Mouse (Mus musculus) heart, postnatal 0 days (tissue): ENCODE data around the gene Gm49711. TPM values are rescaled to one million over a fixed set of nuclear protein-coding genes. Genes with fewer than 3 reads are reported as not detected.

Experiments
- ATAC-seq: fragments of 200-750 bp; cut with Nextera tagmentation; 2 replicates; pipeline ENCODE4 v1.8.0; 2017; ENCODE audit warnings: low read depth, moderate number of reproducible peaks, moderate library complexity; ENCODE audit not compliant: insufficient read depth
- DNase-seq: peaks from one replicate; pipeline ENCODE4 v3.0.0-alpha.2; 2016; ENCODE audit warnings: low spot score
- H3K27ac ChIP-seq: fragments of 300-500 bp; sonication (generic); 2 replicates; pipeline ENCODE4 v1.5.1; 2014; ENCODE audit warnings: low read depth, mild to moderate bottlenecking
- H3K27me3 ChIP-seq: fragments of 300-500 bp; sonication (generic); 2 replicates; pipeline ENCODE4 v1.6.1; 2014; ENCODE audit warnings: low read length, mixed read lengths; ENCODE audit not compliant: control insufficient read depth, insufficient read depth
- H3K36me3 ChIP-seq: fragments of 300-500 bp; sonication (generic); replicated peaks from 2 replicates; pipeline ENCODE4 v1.6.1; 2014; ENCODE audit warnings: low read length, mixed read lengths; ENCODE audit not compliant: control insufficient read depth, insufficient read depth
- H3K4me1 ChIP-seq: fragments of 300-500 bp; sonication (generic); 2 replicates; pipeline ENCODE4 v1.6.1; 2014; ENCODE audit warnings: antibody characterized with exemption; ENCODE audit not compliant: control insufficient read depth, insufficient read depth
- H3K4me2 ChIP-seq: fragments of 300-500 bp; sonication (generic); 2 replicates; pipeline ENCODE4 v1.6.1; 2014; ENCODE audit warnings: low read depth, mild to moderate bottlenecking, low read length, moderate library complexity
- H3K4me3 ChIP-seq: fragments of 300-500 bp; sonication (generic); 2 replicates; pipeline ENCODE4 v1.5.1; 2014; ENCODE audit warnings: low read depth, low read length
- H3K9ac ChIP-seq: fragments of 300-500 bp; sonication (generic); replicated peaks from 2 replicates; pipeline ENCODE4 v1.6.1; 2014; ENCODE audit warnings: low read depth, low read length, mixed read lengths
- H3K9me3 ChIP-seq: fragments of 300-500 bp; sonication (generic); replicated peaks from 2 replicates; pipeline ENCODE4 v1.6.1; 2016; ENCODE audit warnings: low read length; ENCODE audit not compliant: control insufficient read depth
- CTCF ChIP-seq: IDR thresholded peaks from 2 replicates; pipeline ENCODE4 v1.5.1; 2016; ENCODE audit warnings: antibody characterized with exemption, control low read depth, low read depth
- EP300 ChIP-seq: IDR thresholded peaks from 2 replicates; pipeline ENCODE4 v1.6.1; 2016; ENCODE audit warnings: antibody characterized with exemption, low read depth
- WGBS: fragments of 180-500 bp; shearing (Covaris S2); extraction: QIAGEN DNeasy Blood & Tissue Kit; methylation state at CpG from one replicate; pipeline ENCODE4 v1.1.7; 2014; 5-methylcytosine and 5-hydroxymethylcytosine counted together
- polyA plus RNA-seq: library from polyadenylated mRNA; unstranded; fragments of >200 nt; fragmentation: Nextera tagmentation; extraction: Ambion mirVana; gene quantifications from 2 replicates; pipeline ENCODE4 v1.2.1, GENCODE M21; 2015
- total RNA-seq: library from RNA; depleted of rRNA; stranded (reverse); fragments of >200 nt; gene quantifications from 2 replicates; pipeline ENCODE4 v1.2.3, GENCODE M21; 2014; ENCODE audit warnings: low replicate concordance

Gene Gm49711
- total and polyA plus RNA-seq, 2 experiments from 2014 or later: 0.20 TPM; not detected in 1

GRCm38 (mm10) chr16:92127226-92127625, 69.1 kb downstream of the Gm49711 start:
- Histone ChIP-seq H3K36me3 (no peaks in the 10 kb centered on the region), H3K4me1 (no peaks in the 10 kb centered on the region), H3K4me2 (no peak overlapping the region), H3K9ac (no peak overlapping the region), H3K27ac (no peak overlapping the region), H3K27me3 (no peaks in the 10 kb centered on the region), H3K4me3 (no peak overlapping the region), H3K9me3 (peaks cover 10% of the 10 kb centered on the region)
- WGBS: 55% methylated on average over 4 of the region's 4 CpGs
- ATAC-seq (no peak), DNase-seq (no peak)
- TF ChIP-seq EP300: no peak
- no peak for TF ChIP-seq CTCF

GRCm38 (mm10) chr16:92127666-92128065, 69.5 kb downstream of the Gm49711 start:
- Histone ChIP-seq H3K4me2 (no peak overlapping the region), H3K36me3 (no peaks in the 10 kb centered on the region), H3K4me3 (no peak overlapping the region), H3K27me3 (no peaks in the 10 kb centered on the region), H3K4me1 (no peaks in the 10 kb centered on the region), H3K9me3 (peaks cover 10% of the 10 kb centered on the region), H3K9ac (no peak overlapping the region), H3K27ac (no peak overlapping the region)
- ATAC-seq: no peak
- WGBS: 62% methylated on average over 5 of the region's 5 CpGs
- no peak for DNase-seq
- no peak for TF ChIP-seq CTCF
- no peak for TF ChIP-seq EP300

GRCm38 (mm10) chr16:92129843-92130242, 71.7 kb downstream of the Gm49711 start:
- peaks cover 3% of the 10 kb centered on the region; the same call in 1 of the 2 replicates for H3K9me3 ChIP-seq
- ATAC-seq: no peak
- no peak for TF ChIP-seq CTCF
- TF ChIP-seq EP300: no peak

GRCm38 (mm10) chr16:92132511-92132910, 74.4 kb downstream of the Gm49711 start:
- WGBS: 69% methylated on average over 4 of the region's 4 CpGs

More at GRCm38 (mm10) chr16:92129843-92130242, 71.7 kb downstream of the Gm49711 start:
- Histone ChIP-seq H3K27me3 (no peaks in the 10 kb centered on the region), H3K4me1 (no peaks in the 10 kb centered on the region), H3K4me3 (no peak overlapping the region), H3K36me3 (no peaks in the 10 kb centered on the region), H3K9ac (no peak overlapping the region), H3K27ac (no peak overlapping the region), H3K4me2 (no peak overlapping the region)
- 80% methylated on average over 8 of the region's 8 CpGs for WGBS
- DNase-seq: no peak

GRCm38 (mm10) chr16:92134148-92134764, 76.1 kb downstream of the Gm49711 start:
- 91% methylated on average over 11 of the region's 11 CpGs for WGBS
- Histone ChIP-seq H3K4me3 (no peak overlapping the region), H3K36me3 (no peaks in the 10 kb centered on the region), H3K9ac (no peak overlapping the region), H3K4me1 (no peaks in the 10 kb centered on the region; the same call in 1 of the 2 replicates), H3K9me3 (no peaks in the 10 kb centered on the region), H3K27ac (no peak overlapping the region), H3K4me2 (no peak overlapping the region), H3K27me3 (no peaks in the 10 kb centered on the region)
- ATAC-seq (no peak), DNase-seq (no peak)
- no peak for TF ChIP-seq EP300
- no peak for TF ChIP-seq CTCF

More at GRCm38 (mm10) chr16:92132511-92132910, 74.4 kb downstream of the Gm49711 start:
- no peak overlapping the region for H3K27ac ChIP-seq
- DNase-seq (no peak), ATAC-seq (no peak)
- no peaks in the 10 kb centered on the region for H3K27me3 ChIP-seq
- TF ChIP-seq CTCF: no peak
- no peak for TF ChIP-seq EP300
- H3K9ac ChIP-seq: no peak overlapping the region
- H3K4me2 ChIP-seq: no peak overlapping the region
- H3K9me3 ChIP-seq: no peaks in the 10 kb centered on the region
- H3K4me1 ChIP-seq: no peaks in the 10 kb centered on the region
- H3K36me3 ChIP-seq: no peaks in the 10 kb centered on the region
- no peak overlapping the region for H3K4me3 ChIP-seq

- Histone ChIP-seq H3K36me3 (no peaks in the 10 kb centered on the region), H3K27ac (no peak overlapping the region), H3K4me1 (peaks cover 3% of the 10 kb centered on the region; the same call in 1 of the 2 replicates), H3K4me2 (no peak overlapping the region), H3K27me3 (no peaks in the 10 kb centered on the region), H3K9me3 (no peaks in the 10 kb centered on the region), H3K9ac (no peak overlapping the region), H3K4me3 (no peak overlapping the region)
- WGBS: 90% methylated on average over 15 of the region's 15 CpGs
- ATAC-seq (no peak), DNase-seq (no peak)
- no peak for TF ChIP-seq EP300
- no peak for TF ChIP-seq CTCF
Observed at GRCm38 (mm10) chr16:92136275-92136674, 78.2 kb downstream of the Gm49711 start.
